Mouse (Mus musculus) B cell, adult 67 days (primary cell): ENCODE data around the gene Xpo6. TPM values are rescaled to one million over a fixed set of nuclear protein-coding genes. Genes with fewer than 3 reads are reported as not detected.

Experiments
- total RNA-seq, 2 experiments: library from RNA; stranded (reverse); gene quantifications; 4 replicates each; pipeline ENCODE4 v1.2.4; 2023

The Xpo6 gene
- 100 to 1,000 TPM; 173 to 175 TPM for total RNA-seq

DNA sequence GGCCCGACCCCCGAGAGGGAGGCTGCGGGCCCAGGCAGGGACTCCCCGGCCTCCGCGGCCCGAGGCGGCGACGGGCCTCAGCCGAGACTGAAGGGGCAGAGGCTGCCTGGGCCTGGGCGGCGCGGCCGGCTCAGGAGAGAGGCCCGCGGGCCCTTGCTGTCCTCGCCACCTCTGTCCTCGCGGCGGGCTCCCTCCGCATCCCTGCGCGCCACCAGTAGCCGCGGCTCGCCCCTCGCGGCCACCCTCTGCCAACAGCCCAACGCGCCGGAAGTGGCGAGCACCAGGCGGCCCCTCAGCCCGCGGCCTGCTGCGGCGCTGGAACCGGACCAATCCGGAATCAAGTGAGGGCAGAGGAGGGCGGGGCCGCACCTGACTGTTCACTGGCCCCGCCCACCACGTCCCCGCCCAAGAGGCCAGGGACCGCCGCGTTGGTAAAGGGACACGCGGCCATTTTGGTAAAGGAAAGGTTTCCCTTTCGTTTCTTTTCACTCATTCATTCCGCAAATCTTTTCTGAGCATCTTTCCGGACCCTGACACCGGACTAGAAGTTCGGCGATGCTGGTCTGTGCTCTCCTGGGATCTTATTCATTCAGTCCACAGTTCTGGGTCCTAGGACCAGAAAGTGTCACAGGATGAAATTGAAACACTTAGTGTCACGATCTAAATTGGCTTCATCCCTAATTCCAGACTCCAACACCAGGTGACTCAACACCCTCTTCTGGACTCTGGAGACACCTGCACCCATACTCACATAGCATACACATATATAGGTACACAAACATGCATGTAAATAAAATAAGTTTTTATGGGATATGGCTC is at the start of gene Xpo6:
Gene Xpo6 (minus strand): TSS at position 324 of the 819 bp plus-strand sequence.

GRCm38 (mm10) chr7:126082286-126082741 is 118.0 kb downstream of the Xpo6 start, which contains the start of gene Gsg1l:
Gene Gsg1l, minus strand, starts transcription at chr7:126082411.

Other genes with a start within 250 kb of the Xpo6 start
- gene Gsg1l, start 118.1 kb downstream of the Xpo6 start, total RNA-seq, result under 1 TPM in 1 of 2 experiments, not detected in 1; 0.24 TPM
- 100 to 1,000 TPM; 176 to 192 TPM for gene Sbk1, start 72.1 kb upstream of the Xpo6 start, total RNA-seq
- 1 to 10 TPM; 3.2 to 7.6 TPM for gene Lat, start 169.1 kb upstream of the Xpo6 start, total RNA-seq
- gene Spns1, start 176.9 kb upstream of the Xpo6 start, total RNA-seq, result 10 to 100 TPM; 61.0 to 76.6 TPM
- 10 to 100 TPM; 29.8 to 34.3 TPM for gene Nfatc2ip, start 196.2 kb upstream of the Xpo6 start, total RNA-seq
- gene Cd19, start 214.4 kb upstream of the Xpo6 start, total RNA-seq, result 1,000 to 10,000 TPM; 1,278 to 1,310 TPM
- gene Rabep2, start 228.3 kb upstream of the Xpo6 start, total RNA-seq, result 100 to 1,000 TPM; 137 to 166 TPM